11 mouse cellular contexts compared by ENCODE assay signal in genomic region chr2:165404951-165405350, GRCm38 (mm10). TPM values are rescaled to one million over a fixed set of nuclear protein-coding genes. Genes with fewer than 3 reads are reported as not detected.
A peak's percentile ranks its signal among the peaks of the same experiment; 100 is the strongest.
DNase-seq lines count a peak whose midpoint lies in the region; ATAC-seq lines count a peak whose summit lies in the region.
"Had no signal": no experiment of that assay in that cellular context is flagged by ENCODE, and none has a peak within 500 bp of the region (broad histone marks: within the 10 kb centered on the region; RNA-seq: fewer than 3 reads in every experiment).

No protein-coding gene starts in this region.

- H3K27me3 ChIP-seq in liver, embryonic 12.5 days (replicated peaks): peaks cover 4% of the 10 kb centered on the region; the same call in 1 of the 2 replicates
- H3K27me3 ChIP-seq: limb, embryonic 15.5 days had no signal

- H3K4me1 ChIP-seq in brown adipose tissue, adult 24 weeks (ENCODE audit: control insufficient read depth, insufficient read depth, insufficient read length, low read length): peaks cover 2% of the 10 kb centered on the region; the same call in 1 of the 2 replicates
- peaks cover 50% of the 10 kb centered on the region for H3K4me1 ChIP-seq in liver, embryonic 12.5 days

- DNase-seq in 416B (ENCODE audit: low read depth): peak; percentile 70
- DNase-seq in lung, postnatal 4 days: peak; percentile 40 to 57
- DNase-seq in thymus, adult 18-20 months: no peak
- DNase-seq in right cerebral cortex, adult 18-20 months: no peak
- no peak for DNase-seq in kidney, postnatal 14 days
- no peak for DNase-seq in left cerebral cortex, adult 8-10 months (ENCODE audit: low spot score in 2 of 2)
- DNase-seq: heart, postnatal 14 days; kidney, adult 8-10 months had no signal

- H3K27ac ChIP-seq in brown adipose tissue, adult 24 weeks (replicated peaks; ENCODE audit: low read depth, low read length): peak overlapping the region; percentile 69
- H3K27ac ChIP-seq in liver, embryonic 12.5 days: peak overlapping the region; percentile 76
- H3K27ac ChIP-seq: limb, embryonic 15.5 days had no signal

- WGBS in liver, embryonic 12.5 days (ENCODE audit: insufficient replicate concordance): 33% methylated on average over 9 of the region's 9 CpGs

- no peak overlapping the region for H3K4me2 ChIP-seq in liver, embryonic 12.5 days
- H3K4me2 ChIP-seq: limb, embryonic 15.5 days had no signal

- H3K9me3 ChIP-seq in liver, embryonic 12.5 days (replicated peaks): no peaks in the 10 kb centered on the region
- H3K9me3 ChIP-seq: limb, embryonic 15.5 days had no signal

- H3K4me3 ChIP-seq in brown adipose tissue, adult 24 weeks (ENCODE audit: insufficient read depth, low read depth, low read length): no peak overlapping the region
- no peak overlapping the region for H3K4me3 ChIP-seq in liver, embryonic 12.5 days
- H3K4me3 ChIP-seq: limb, embryonic 15.5 days had no signal

- no peaks in the 10 kb centered on the region for H3K36me3 ChIP-seq in liver, embryonic 12.5 days
- H3K36me3 ChIP-seq: limb, embryonic 15.5 days had no signal

- H3K9ac ChIP-seq in liver, embryonic 12.5 days: no peak overlapping the region
- H3K9ac ChIP-seq: limb, embryonic 15.5 days had no signal

- peak; percentile 70 for ATAC-seq in liver, embryonic 12.5 days

RNA-seq across cellular contexts. Expression of gene Ocstamp, which starts 4.7 kb away (rescaled TPM):
- polyA plus RNA-seq in brown adipose tissue, adult 24 weeks (2012; ENCODE audit: insufficient read depth, insufficient read length, missing spikeins): 1.1 TPM in 1 of 2 replicates, not detected in the other
- polyA plus RNA-seq in liver, embryonic 12.5 days (2016; fragmentation: Nextera tagmentation; extraction: Ambion mirVana): 1.5 and 1.8 TPM in 2 replicates
- total RNA-seq in left cerebral cortex, adult 8-10 months (2022): not detected
- total RNA-seq: heart, postnatal 14 days had no signal

RNA-seq across cellular contexts. Expression of gene Zfp334, which starts 16.9 kb away (rescaled TPM):
- polyA plus RNA-seq in brown adipose tissue, adult 24 weeks (2012; ENCODE audit: insufficient read depth, insufficient read length, missing spikeins): 0.67 and 0.83 TPM in 2 replicates
- polyA plus RNA-seq in liver, embryonic 12.5 days (2016; fragmentation: Nextera tagmentation; extraction: Ambion mirVana): 2.5 and 2.7 TPM in 2 replicates
- total RNA-seq in left cerebral cortex, adult 8-10 months (2022): 10 to 100 TPM; 14.1 to 15.7 (median 15.3) TPM

RNA-seq across cellular contexts. Expression of gene Zfp663, which starts 36.4 kb away (rescaled TPM):
- polyA plus RNA-seq in brown adipose tissue, adult 24 weeks (2012; ENCODE audit: insufficient read depth, insufficient read length, missing spikeins): not detected in 2 replicates
- 0.14 TPM in 1 of 2 replicates, not detected in the other for polyA plus RNA-seq in liver, embryonic 12.5 days (2016; fragmentation: Nextera tagmentation; extraction: Ambion mirVana)
- under 1 TPM in 1 of 4 experiments, not detected in 3; 0.11 TPM for total RNA-seq in left cerebral cortex, adult 8-10 months (2022)
- total RNA-seq: heart, postnatal 14 days had no signal

Comparison
In these comparisons a context has a peak if more than half of its experiments do, and no peak if none do; other contexts are left out.
1. DNase-seq: peak in 416B (single experiment) and lung, postnatal 4 days (2 of 2); none in thymus, adult 18-20 months (0 of 2), right cerebral cortex, adult 18-20 months (single experiment), kidney, postnatal 14 days (single experiment) and left cerebral cortex, adult 8-10 months (0 of 2).